Mouse (Mus musculus) spleen, adult 2 months (tissue): ENCODE measurements around the gene Ak9.

Experiments
- CTCF ChIP-seq: fragments of 200-500 bp; IDR thresholded peaks from 2 replicates; pipeline ENCODE4 v1.5.1; 2011; ENCODE audit warnings: mild to moderate bottlenecking, inconsistent platforms; ENCODE audit not compliant: insufficient read depth, insufficient read length, insufficient replicate concordance; ENCODE audit errors: extremely low read depth
- POLR2A ChIP-seq: fragments of 200-500 bp; IDR thresholded peaks from 2 replicates; pipeline ENCODE4 v1.6.1; 2011; ENCODE audit warnings: low read depth, low read length, inconsistent platforms

- TF ChIP-seq CTCF, result no peak
- no peak for TF ChIP-seq POLR2A
Observed at GRCm38 (mm10) chr10:41460501-41460900, 156.7 kb downstream of the Ak9 start.
